Mouse (Mus musculus) thymus, adult 2 months (tissue): Measurements from ENCODE around the gene Cybb. TPM values are rescaled to one million over a fixed set of nuclear protein-coding genes. Genes with fewer than 3 reads are reported as not detected.
"Not testable (repeated sequence)": the region's sequence is repeated elsewhere in the genome, so short reads cannot be mapped to it uniquely, and the experiment has no call there.

ENCODE experiments used
- DNase-seq: peaks from one replicate; pipeline ENCODE4 v3.0.0; 2021
- H3K27ac ChIP-seq: fragments of 200-500 bp; 2 replicates; pipeline ENCODE4 v1.5.1; 2012; ENCODE audit warnings: low read length, control low read depth; ENCODE audit not compliant: control insufficient read depth, insufficient read depth
- H3K27me3 ChIP-seq: fragments of 200-500 bp; 2 replicates; pipeline ENCODE4 v1.6.1; 2012; ENCODE audit warnings: mild to moderate bottlenecking, low read length, moderate library complexity, mixed read lengths; ENCODE audit not compliant: control insufficient read depth, insufficient read depth
- H3K36me3 ChIP-seq: fragments of 200-500 bp; 2 replicates; pipeline ENCODE4 v1.6.1; 2012; ENCODE audit warnings: mild to moderate bottlenecking, low read length, moderate library complexity; ENCODE audit not compliant: control insufficient read depth, insufficient read depth
- H3K4me1 ChIP-seq: fragments of 200-500 bp; replicated peaks from 2 replicates; pipeline ENCODE4 v1.6.1; 2012; ENCODE audit warnings: low read length; ENCODE audit not compliant: control insufficient read depth, insufficient read depth
- H3K4me3 ChIP-seq: fragments of 200-500 bp; 2 replicates; pipeline ENCODE4 v1.5.1; 2012; ENCODE audit warnings: mild to moderate bottlenecking, low read length, control low read depth, moderate library complexity; ENCODE audit not compliant: control insufficient read depth, insufficient read depth
- CTCF ChIP-seq: fragments of 200-500 bp; IDR thresholded peaks from 2 replicates; pipeline ENCODE4 v1.5.1; 2012; ENCODE audit warnings: mild to moderate bottlenecking, control low read depth, low read length, moderate library complexity, borderline replicate concordance; ENCODE audit not compliant: control insufficient read depth, poor library complexity, insufficient read depth; ENCODE audit errors: extremely low read depth
- POLR2A ChIP-seq: fragments of 200-500 bp; IDR thresholded peaks from 2 replicates; pipeline ENCODE4 v1.6.1; 2012; ENCODE audit warnings: mild to moderate bottlenecking, low read length, control low read depth, moderate library complexity; ENCODE audit not compliant: control insufficient read depth, poor library complexity, insufficient read depth; ENCODE audit errors: extremely low read depth
- WGBS: fragments of 180-500 bp; shearing (Covaris S2); methylation state at CpG from one replicate; pipeline ENCODE4 v1.1.7; 2018; 5-methylcytosine and 5-hydroxymethylcytosine counted together
- polyA plus RNA-seq: library from polyadenylated mRNA; depleted of rRNA; stranded (reverse); fragments of >200 nt; gene quantifications from 2 replicates; pipeline ENCODE4 v1.2.3, GENCODE M21; 2012; rRNA removed

Cybb gene
- 3.3 and 3.9 TPM in 2 replicates for polyA plus RNA-seq

- TF ChIP-seq CTCF (no peak), POLR2A (no peak)
- H3K27me3 ChIP-seq = no peaks in the 10 kb centered on the region
- no peak for DNase-seq
- H3K4me1 ChIP-seq = no peaks in the 10 kb centered on the region
- H3K4me3 ChIP-seq = no peak within 1 kb of the TSS
- H3K27ac ChIP-seq = no peak within 1 kb of the TSS
- WGBS = 91% methylated on average over 4 of the region's 4 CpGs
- no peaks in the 10 kb centered on the region for H3K36me3 ChIP-seq
Measured at GRCm38 (mm10) chrX:9487671-9488070, at the start of gene Cybb. Cybb (minus strand) TSS chrX:9487771.

GRCm38 (mm10) chrX:9536881-9537280, 49.3 kb upstream of the Cybb start:
- no peaks in the 10 kb centered on the region for H3K4me1 ChIP-seq
- WGBS = 97% methylated on average over 3 of the region's 3 CpGs
- no peaks in the 10 kb centered on the region for H3K36me3 ChIP-seq
- DNase-seq = no peak
- no peak overlapping the region for H3K27ac ChIP-seq
- no peak for TF ChIP-seq CTCF
- no peak for TF ChIP-seq POLR2A
- H3K27me3 ChIP-seq = no peaks in the 10 kb centered on the region
- no peak overlapping the region for H3K4me3 ChIP-seq

GRCm38 (mm10) chrX:9519969-9520368, 32.4 kb upstream of the Cybb start:
- peak; percentile 5 for DNase-seq

GRCm38 (mm10) chrX:9517531-9517930, 30.0 kb upstream of the Cybb start:
- not testable (repeated sequence) for H3K4me1 ChIP-seq, H3K27ac ChIP-seq, H3K4me3 ChIP-seq, H3K36me3 ChIP-seq, DNase-seq, H3K27me3 ChIP-seq

More at GRCm38 (mm10) chrX:9519969-9520368, 32.4 kb upstream of the Cybb start:
- H3K27me3 ChIP-seq, H3K27ac ChIP-seq, H3K4me3 ChIP-seq, H3K4me1 ChIP-seq, H3K36me3 ChIP-seq: not testable (repeated sequence)
- 4% methylated on average over 2 of the region's 2 CpGs for WGBS

GRCm38 (mm10) chrX:9475036-9475435, 12.5 kb downstream of the Cybb start:
- not testable (repeated sequence) for H3K36me3 ChIP-seq, H3K4me3 ChIP-seq, H3K4me1 ChIP-seq, H3K27ac ChIP-seq, DNase-seq, H3K27me3 ChIP-seq
- WGBS = 98% methylated on average over 6 of the region's 6 CpGs

GRCm38 (mm10) chrX:9474440-9474839, 13.1 kb downstream of the Cybb start:
- DNase-seq = no peak
- H3K27me3 ChIP-seq = no peaks in the 10 kb centered on the region
- H3K4me1 ChIP-seq = no peaks in the 10 kb centered on the region
- H3K27ac ChIP-seq = no peak overlapping the region
- H3K4me3 ChIP-seq = no peak overlapping the region
- H3K36me3 ChIP-seq = no peaks in the 10 kb centered on the region
- TF ChIP-seq CTCF (no peak), POLR2A (no peak)

GRCm38 (mm10) chrX:9473768-9474167, 13.8 kb downstream of the Cybb start:
- Histone ChIP-seq H3K4me1 (no peaks in the 10 kb centered on the region), H3K4me3 (no peak overlapping the region), H3K27me3 (no peaks in the 10 kb centered on the region), H3K27ac (no peak overlapping the region), H3K36me3 (no peaks in the 10 kb centered on the region)
- WGBS = 37% methylated on average over 2 of the region's 2 CpGs
- TF ChIP-seq POLR2A (no peak), CTCF (no peak)
- DNase-seq = no peak

- WGBS = 27% methylated on average over 3 of the region's 3 CpGs
- peak; percentile 1 for DNase-seq
- H3K27ac ChIP-seq = no peak overlapping the region
- no peaks in the 10 kb centered on the region for H3K36me3 ChIP-seq
- H3K27me3 ChIP-seq = no peaks in the 10 kb centered on the region
- no peak overlapping the region for H3K4me3 ChIP-seq
- no peak for TF ChIP-seq CTCF
- TF ChIP-seq POLR2A = no peak
- no peaks in the 10 kb centered on the region for H3K4me1 ChIP-seq
Measured at GRCm38 (mm10) chrX:9470811-9471388, 16.7 kb downstream of the Cybb start.
